Mouse (Mus musculus) urinary bladder, adult 18-20 months (tissue): Measurements from ENCODE around the gene Kalrn.

Experiments
- DNase-seq, 2 experiments: peaks; one replicate each; pipeline ENCODE4 v3.0.0; 2022; ENCODE audit warnings: low spot score in 2 of 2, mixed read lengths in 2 of 2

The Kalrn gene

GRCm38 (mm10) chr16:33939636-33940035, 633.7 kb downstream of the Kalrn start:
- DNase-seq = no peak

- DNase-seq = no peak
Observed at GRCm38 (mm10) chr16:33939133-33939531, 634.2 kb downstream of the Kalrn start.

- DNase-seq = no peak
Observed at GRCm38 (mm10) chr16:33938311-33939132, 634.8 kb downstream of the Kalrn start.

- no peak for DNase-seq
Observed at GRCm38 (mm10) chr16:33937567-33937966, 635.8 kb downstream of the Kalrn start.

- DNase-seq = no peak
Observed at GRCm38 (mm10) chr16:33936885-33937284, 636.4 kb downstream of the Kalrn start.

- no peak for DNase-seq
Observed at GRCm38 (mm10) chr16:33935407-33935785, 637.9 kb downstream of the Kalrn start.

GRCm38 (mm10) chr16:33934701-33935406, 638.5 kb downstream of the Kalrn start:
- DNase-seq = no peak

- DNase-seq = no peak
Observed at GRCm38 (mm10) chr16:33933411-33933810, 639.9 kb downstream of the Kalrn start.

- DNase-seq = no peak
Observed at GRCm38 (mm10) chr16:33932126-33932525, 641.2 kb downstream of the Kalrn start.

GRCm38 (mm10) chr16:33931682-33932081, 641.6 kb downstream of the Kalrn start:
- no peak for DNase-seq

- DNase-seq = no peak
Observed at GRCm38 (mm10) chr16:33930785-33931184, 642.5 kb downstream of the Kalrn start.

- DNase-seq = no peak
Observed at GRCm38 (mm10) chr16:33928788-33929462, 644.4 kb downstream of the Kalrn start.

GRCm38 (mm10) chr16:33927263-33927824, 646.0 kb downstream of the Kalrn start:
- no peak for DNase-seq

GRCm38 (mm10) chr16:33923758-33924157, 649.6 kb downstream of the Kalrn start:
- no peak for DNase-seq

- no peak for DNase-seq
Observed at GRCm38 (mm10) chr16:33923001-33923316, 650.4 kb downstream of the Kalrn start.

GRCm38 (mm10) chr16:33922111-33923000, 651.0 kb downstream of the Kalrn start:
- DNase-seq = no peak

- no peak for DNase-seq
Observed at GRCm38 (mm10) chr16:33921514-33921913, 651.8 kb downstream of the Kalrn start.
